Mouse (Mus musculus) embryonic facial prominence, embryonic 10.5 days (tissue): ENCODE data around the gene Banp. TPM values are rescaled to one million over a fixed set of nuclear protein-coding genes. Genes with fewer than 3 reads are reported as not detected.

Source experiments
- DNase-seq: peaks from one replicate; pipeline ENCODE4 v3.0.0-alpha.2; 2017; ENCODE audit warnings: low spot score
- H3K27ac ChIP-seq: fragments of 300-500 bp; sonication (generic); replicated peaks from 2 replicates; pipeline ENCODE4 v1.5.1; 2016; ENCODE audit warnings: mild to moderate bottlenecking
- H3K27me3 ChIP-seq: fragments of 300-500 bp; sonication (generic); replicated peaks from 2 replicates; pipeline ENCODE4 v1.6.1; 2016; ENCODE audit warnings: low read depth, mild to moderate bottlenecking; ENCODE audit not compliant: poor library complexity, severe bottlenecking
- H3K36me3 ChIP-seq: fragments of 300-500 bp; sonication (generic); replicated peaks from 2 replicates; pipeline ENCODE4 v1.6.1; 2016; ENCODE audit warnings: mild to moderate bottlenecking, moderate library complexity
- H3K4me1 ChIP-seq: fragments of 300-500 bp; sonication (generic); 2 replicates; pipeline ENCODE4 v1.6.1; 2016
- H3K4me3 ChIP-seq: fragments of 300-500 bp; sonication (generic); 2 replicates; pipeline ENCODE4 v1.5.1; 2016; ENCODE audit warnings: mild to moderate bottlenecking, moderate library complexity
- H3K9me3 ChIP-seq: fragments of 300-500 bp; sonication (generic); 2 replicates; pipeline ENCODE4 v1.6.1; 2016; ENCODE audit warnings: mild to moderate bottlenecking
- whole genome bisulfite sequencing: fragments of 180-500 bp; shearing (Covaris S2); methylation state at CpG from one replicate; pipeline ENCODE4 v1.1.7; 2016; 5-methylcytosine and 5-hydroxymethylcytosine counted together
- polyA plus RNA-seq: library from polyadenylated mRNA; unstranded; fragments of >200 nt; fragmentation: Nextera tagmentation; extraction: Ambion mirVana; gene quantifications from 2 replicates; pipeline ENCODE4 v1.2.1, GENCODE M21; 2016

Banp gene
- polyA plus RNA-seq, 1 experiment from 2014 or later: 55.2 TPM

- H3K9me3 ChIP-seq: no peaks in the 10 kb centered on the region
- no peaks in the 10 kb centered on the region for H3K36me3 ChIP-seq
- no peak for DNase-seq
- H3K27me3 ChIP-seq: peaks cover 21% of the 10 kb centered on the region
- 90% methylated on average over 6 of the region's 6 CpGs for WGBS
- H3K4me3 ChIP-seq: no peak overlapping the region
- H3K27ac ChIP-seq: no peak overlapping the region
- peaks cover 40% of the 10 kb centered on the region for H3K4me1 ChIP-seq
Measured at GRCm38 (mm10) chr8:121911400-121911799, 38.1 kb upstream of the Banp start.

- peaks cover 35% of the 10 kb centered on the region for H3K4me1 ChIP-seq
- no peaks in the 10 kb centered on the region for H3K36me3 ChIP-seq
- WGBS: 76% methylated on average over 7 of the region's 7 CpGs
- no peak for DNase-seq
- H3K27me3 ChIP-seq: peaks cover 21% of the 10 kb centered on the region
- H3K4me3 ChIP-seq: no peak overlapping the region
- H3K27ac ChIP-seq: no peak overlapping the region
- no peaks in the 10 kb centered on the region for H3K9me3 ChIP-seq
Measured at GRCm38 (mm10) chr8:121911987-121912386, 37.6 kb upstream of the Banp start.

GRCm38 (mm10) chr8:121912831-121913230, 36.7 kb upstream of the Banp start:
- WGBS: 77% methylated on average over 3 of the region's 3 CpGs
- H3K27me3 ChIP-seq: peaks cover 21% of the 10 kb centered on the region
- H3K9me3 ChIP-seq: no peaks in the 10 kb centered on the region
- no peak for DNase-seq
- H3K36me3 ChIP-seq: no peaks in the 10 kb centered on the region
- H3K4me3 ChIP-seq: no peak overlapping the region
- H3K4me1 ChIP-seq: peaks cover 27% of the 10 kb centered on the region
- H3K27ac ChIP-seq: no peak overlapping the region

GRCm38 (mm10) chr8:121913378-121913777, 36.2 kb upstream of the Banp start:
- H3K27ac ChIP-seq: no peak overlapping the region
- no peak overlapping the region for H3K4me3 ChIP-seq
- peaks cover 21% of the 10 kb centered on the region for H3K4me1 ChIP-seq
- WGBS: 86% methylated on average over 8 of the region's 8 CpGs
- no peaks in the 10 kb centered on the region for H3K36me3 ChIP-seq
- H3K9me3 ChIP-seq: no peaks in the 10 kb centered on the region
- H3K27me3 ChIP-seq: peaks cover 19% of the 10 kb centered on the region
- no peak for DNase-seq

- no peak for DNase-seq
- peaks cover 34% of the 10 kb centered on the region for H3K4me1 ChIP-seq
- H3K9me3 ChIP-seq: no peaks in the 10 kb centered on the region
- no peak overlapping the region for H3K4me3 ChIP-seq
- H3K27ac ChIP-seq: no peak overlapping the region
- no peaks in the 10 kb centered on the region for H3K27me3 ChIP-seq
- H3K36me3 ChIP-seq: no peaks in the 10 kb centered on the region
- 75% methylated on average over 4 of the region's 4 CpGs for WGBS
Measured at GRCm38 (mm10) chr8:121919158-121919557, 30.4 kb upstream of the Banp start.

GRCm38 (mm10) chr8:121919731-121920130, 29.8 kb upstream of the Banp start:
- no peaks in the 10 kb centered on the region for H3K9me3 ChIP-seq
- no peaks in the 10 kb centered on the region for H3K36me3 ChIP-seq
- DNase-seq: no peak
- peaks cover 28% of the 10 kb centered on the region for H3K4me1 ChIP-seq
- no peak overlapping the region for H3K4me3 ChIP-seq
- H3K27me3 ChIP-seq: no peaks in the 10 kb centered on the region
- no peak overlapping the region for H3K27ac ChIP-seq
- WGBS: 48% methylated on average over 3 of the region's 3 CpGs

- Histone ChIP-seq H3K4me1 (peaks cover 27% of the 10 kb centered on the region), H3K27me3 (no peaks in the 10 kb centered on the region), H3K36me3 (no peaks in the 10 kb centered on the region), H3K4me3 (no peak overlapping the region), H3K9me3 (no peaks in the 10 kb centered on the region), H3K27ac (peak overlapping the region; percentile 48)
- 79% methylated on average over 8 of the region's 8 CpGs for WGBS
- no peak for DNase-seq
Measured at GRCm38 (mm10) chr8:121921582-121921981, 28.0 kb upstream of the Banp start.

GRCm38 (mm10) chr8:121922101-121922500, 27.4 kb upstream of the Banp start:
- Histone ChIP-seq H3K9me3 (no peaks in the 10 kb centered on the region), H3K36me3 (no peaks in the 10 kb centered on the region), H3K27ac (peak overlapping the region; percentile 48), H3K4me1 (peaks cover 27% of the 10 kb centered on the region), H3K4me3 (no peak overlapping the region), H3K27me3 (no peaks in the 10 kb centered on the region)
- 70% methylated on average over 8 of the region's 8 CpGs for WGBS
- DNase-seq: no peak

GRCm38 (mm10) chr8:121924681-121925080, 24.9 kb upstream of the Banp start:
- Histone ChIP-seq H3K4me1 (peaks cover 21% of the 10 kb centered on the region), H3K36me3 (no peaks in the 10 kb centered on the region), H3K27ac (no peak overlapping the region), H3K4me3 (no peak overlapping the region), H3K9me3 (no peaks in the 10 kb centered on the region), H3K27me3 (no peaks in the 10 kb centered on the region)
- no peak for DNase-seq
- WGBS: 84% methylated on average over 5 of the region's 5 CpGs

- Histone ChIP-seq H3K4me3 (no peak overlapping the region), H3K27ac (no peak overlapping the region), H3K4me1 (peaks cover 16% of the 10 kb centered on the region), H3K36me3 (no peaks in the 10 kb centered on the region), H3K27me3 (no peaks in the 10 kb centered on the region), H3K9me3 (no peaks in the 10 kb centered on the region)
- peak; percentile 86 for DNase-seq
- WGBS: 35% methylated on average over 10 of the region's 10 CpGs
Measured at GRCm38 (mm10) chr8:121925624-121926023, 23.9 kb upstream of the Banp start.

GRCm38 (mm10) chr8:121926266-121926665, 23.3 kb upstream of the Banp start:
- Histone ChIP-seq H3K27ac (no peak overlapping the region), H3K36me3 (no peaks in the 10 kb centered on the region), H3K27me3 (no peaks in the 10 kb centered on the region), H3K4me1 (peaks cover 15% of the 10 kb centered on the region), H3K9me3 (no peaks in the 10 kb centered on the region), H3K4me3 (no peak overlapping the region)
- WGBS: 68% methylated on average over 8 of the region's 8 CpGs
- no peak for DNase-seq

GRCm38 (mm10) chr8:121927316-121927715, 22.2 kb upstream of the Banp start:
- H3K9me3 ChIP-seq: no peaks in the 10 kb centered on the region
- no peaks in the 10 kb centered on the region for H3K36me3 ChIP-seq
- H3K27me3 ChIP-seq: no peaks in the 10 kb centered on the region
- H3K4me1 ChIP-seq: peaks cover 4% of the 10 kb centered on the region; the same call in 1 of the 2 replicates
- no peak overlapping the region for H3K4me3 ChIP-seq
- DNase-seq: peak; percentile 34
- 47% methylated on average over 8 of the region's 8 CpGs for WGBS
- H3K27ac ChIP-seq: no peak overlapping the region

GRCm38 (mm10) chr8:121930047-121930446, 19.5 kb upstream of the Banp start:
- Histone ChIP-seq H3K36me3 (no peaks in the 10 kb centered on the region), H3K27ac (no peak overlapping the region), H3K27me3 (no peaks in the 10 kb centered on the region), H3K4me3 (no peak overlapping the region), H3K4me1 (peaks cover 5% of the 10 kb centered on the region; the same call in 1 of the 2 replicates), H3K9me3 (no peaks in the 10 kb centered on the region)
- 87% methylated on average over 4 of the region's 4 CpGs for WGBS
- DNase-seq: no peak

GRCm38 (mm10) chr8:121931571-121931970, 18.0 kb upstream of the Banp start:
- Histone ChIP-seq H3K27me3 (no peaks in the 10 kb centered on the region), H3K36me3 (no peaks in the 10 kb centered on the region), H3K4me1 (peaks cover 15% of the 10 kb centered on the region), H3K4me3 (no peak overlapping the region), H3K9me3 (no peaks in the 10 kb centered on the region), H3K27ac (no peak overlapping the region)
- DNase-seq: no peak
- 79% methylated on average over 7 of the region's 7 CpGs for WGBS
